Mouse (Mus musculus): ENCODE results near the gene Gm47995. TPM values are rescaled to one million over a fixed set of nuclear protein-coding genes. Genes with fewer than 3 reads are reported as not detected.

Gm47995 gene
- polyA plus RNA-seq, 1 experiment: not detected

DNA sequence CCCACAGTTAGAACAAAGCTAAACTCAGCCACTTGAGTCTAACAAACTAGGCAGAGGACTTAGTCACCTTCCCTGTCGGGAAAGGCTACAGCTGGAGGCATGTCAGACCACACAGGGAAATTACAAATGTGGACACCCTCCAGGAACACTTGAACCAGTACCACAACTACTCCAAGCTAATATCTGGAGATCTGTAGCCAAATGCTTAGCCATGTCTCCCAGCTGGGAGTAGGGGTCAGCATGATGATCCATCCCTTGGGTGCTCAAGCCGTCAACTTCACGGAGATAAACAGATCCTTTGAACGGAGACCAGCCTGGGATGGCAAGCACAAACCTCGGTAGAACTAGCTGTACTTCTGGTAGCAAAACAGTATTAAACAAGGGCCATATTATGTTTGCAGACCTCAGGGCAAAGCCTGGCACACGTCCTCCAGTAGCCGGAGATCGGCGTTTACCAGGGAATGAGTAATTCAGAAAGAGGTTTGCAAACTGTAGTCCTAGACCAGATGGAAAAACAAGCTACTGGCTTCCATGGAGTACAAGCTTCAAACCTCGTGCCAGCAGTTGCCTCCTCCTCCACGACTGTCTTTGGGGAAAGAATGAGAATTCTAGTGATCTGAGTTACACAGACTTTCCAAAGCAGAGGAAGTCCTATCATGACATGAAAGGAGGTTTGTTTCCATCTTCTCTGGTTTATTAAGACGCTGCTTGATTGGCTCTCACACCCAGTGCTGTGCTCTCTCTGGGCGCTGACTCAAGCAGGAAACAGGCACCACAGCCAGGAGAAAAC lies 38.1 kb downstream of the Gm47995 start:
- Histone ChIP-seq H3K27me3 (replicated peaks; ENCODE audit: control insufficient read depth, insufficient read depth, low read length) (no peaks in the 10 kb centered on the region), H3K27ac (ENCODE audit: insufficient read depth, low read depth, low read length) (no peak overlapping the region), H3K4me1 (ENCODE audit: control insufficient read depth, insufficient read depth, low read length) (peaks cover 13% of the 10 kb centered on the region; the same call in 1 of the 2 replicates), H3K36me3 (ENCODE audit: control insufficient read depth, insufficient read depth, low read length) (no peaks in the 10 kb centered on the region), H3K4me3 (ENCODE audit: insufficient read depth, low read depth, low read length) (no peak overlapping the region)
- DNase-seq: no peak
- TF ChIP-seq CTCF (conservative IDR thresholded peaks at IDR 0.05; ENCODE audit: insufficient read depth, insufficient read length, low read depth, low read length): no peak
- TF ChIP-seq POLR2A (IDR thresholded peaks at IDR 0.05; ENCODE audit: low read depth, low read length): no peak
- WGBS: 62% methylated on average over 13 of the region's 13 CpGs

DNA sequence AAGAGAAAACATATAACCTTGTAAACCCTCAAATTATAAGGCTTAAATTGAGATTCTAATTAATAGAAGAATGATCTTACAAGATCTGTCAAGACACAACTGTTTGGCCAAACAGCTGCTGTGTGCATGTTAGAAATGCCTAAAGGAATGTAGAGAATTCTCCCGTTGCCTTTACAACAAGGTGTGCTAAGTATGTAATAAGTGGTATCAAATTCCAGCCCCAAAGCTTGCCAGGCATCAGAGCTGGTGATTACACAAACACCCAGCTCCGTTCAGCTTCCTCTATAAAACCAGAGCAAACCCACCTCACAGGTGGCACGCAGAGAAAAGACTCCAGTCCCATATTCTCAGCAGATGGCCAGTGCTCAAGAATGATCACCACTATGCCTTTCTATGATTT lies 39.5 kb downstream of the Gm47995 start:
- TF ChIP-seq POLR2A (IDR thresholded peaks at IDR 0.05; ENCODE audit: low read depth, low read length) (no peak), CTCF (conservative IDR thresholded peaks at IDR 0.05; ENCODE audit: insufficient read depth, insufficient read length, low read depth, low read length) (no peak)
- DNase-seq: no peak

DNA sequence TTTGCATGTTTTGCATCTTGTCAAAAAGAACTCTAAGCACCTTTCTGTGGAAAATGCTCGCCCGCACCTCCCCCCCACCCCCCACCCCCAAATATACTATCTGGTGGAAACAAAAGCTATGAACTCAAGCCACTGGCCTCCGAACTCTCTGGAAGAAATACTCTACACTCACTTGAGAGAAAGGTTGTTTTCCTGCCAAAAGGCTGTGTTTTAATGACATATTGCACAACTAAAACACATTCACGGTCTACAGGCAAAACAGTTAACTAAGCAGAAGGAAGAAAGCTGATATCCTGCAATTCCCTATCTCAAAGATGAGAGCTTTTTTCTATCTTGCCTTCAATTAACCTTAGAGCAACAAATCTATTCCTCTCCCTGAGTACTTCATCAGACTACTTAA lies 45.1 kb downstream of the Gm47995 start:
- no peak for DNase-seq
- 65% methylated on average over 4 of the region's 4 CpGs for WGBS

More for the DNA sequence above, 39.5 kb downstream of the Gm47995 start:
- H3K4me1 ChIP-seq (ENCODE audit: control insufficient read depth, insufficient read depth, low read length): peaks cover 4% of the 10 kb centered on the region; the same call in 1 of the 2 replicates
- WGBS: 58% methylated on average over 3 of the region's 3 CpGs
- H3K4me3 ChIP-seq (ENCODE audit: insufficient read depth, low read depth, low read length): no peak overlapping the region
- no peaks in the 10 kb centered on the region for H3K27me3 ChIP-seq (replicated peaks; ENCODE audit: control insufficient read depth, insufficient read depth, low read length)
- H3K27ac ChIP-seq (ENCODE audit: insufficient read depth, low read depth, low read length): no peak overlapping the region
- H3K36me3 ChIP-seq (ENCODE audit: control insufficient read depth, insufficient read depth, low read length): no peaks in the 10 kb centered on the region

GRCm38 (mm10) chr1:151244013-151244412 lies 45.8 kb downstream of the Gm47995 start:
- 94% methylated on average over 5 of the region's 5 CpGs for WGBS
- Histone ChIP-seq H3K4me3 (ENCODE audit: insufficient read depth, low read depth, low read length) (no peak overlapping the region), H3K27me3 (replicated peaks; ENCODE audit: control insufficient read depth, insufficient read depth, low read length) (no peaks in the 10 kb centered on the region), H3K27ac (ENCODE audit: insufficient read depth, low read depth, low read length) (no peak overlapping the region), H3K36me3 (ENCODE audit: control insufficient read depth, insufficient read depth, low read length) (no peaks in the 10 kb centered on the region), H3K4me1 (ENCODE audit: control insufficient read depth, insufficient read depth, low read length) (no peaks in the 10 kb centered on the region; the same call in 1 of the 2 replicates)
- DNase-seq: no peak
- no peak for TF ChIP-seq POLR2A (IDR thresholded peaks at IDR 0.05; ENCODE audit: low read depth, low read length)
- no peak for TF ChIP-seq CTCF (conservative IDR thresholded peaks at IDR 0.05; ENCODE audit: insufficient read depth, insufficient read length, low read depth, low read length)

More for the DNA sequence above, 45.1 kb downstream of the Gm47995 start:
- no peak for TF ChIP-seq CTCF (conservative IDR thresholded peaks at IDR 0.05; ENCODE audit: insufficient read depth, insufficient read length, low read depth, low read length)
- no peak for TF ChIP-seq POLR2A (IDR thresholded peaks at IDR 0.05; ENCODE audit: low read depth, low read length)
- Histone ChIP-seq H3K36me3 (ENCODE audit: control insufficient read depth, insufficient read depth, low read length) (no peaks in the 10 kb centered on the region), H3K4me3 (ENCODE audit: insufficient read depth, low read depth, low read length) (no peak overlapping the region), H3K27ac (ENCODE audit: insufficient read depth, low read depth, low read length) (no peak overlapping the region), H3K4me1 (ENCODE audit: control insufficient read depth, insufficient read depth, low read length) (no peaks in the 10 kb centered on the region; the same call in 1 of the 2 replicates), H3K27me3 (replicated peaks; ENCODE audit: control insufficient read depth, insufficient read depth, low read length) (no peaks in the 10 kb centered on the region)

GRCm38 (mm10) chr1:151244761-151245160 lies 46.5 kb downstream of the Gm47995 start:
- H3K4me3 ChIP-seq (ENCODE audit: insufficient read depth, low read depth, low read length): no peak overlapping the region
- H3K27ac ChIP-seq (ENCODE audit: insufficient read depth, low read depth, low read length): no peak overlapping the region
- H3K36me3 ChIP-seq (ENCODE audit: control insufficient read depth, insufficient read depth, low read length): no peaks in the 10 kb centered on the region
- no peak for DNase-seq
- H3K27me3 ChIP-seq (replicated peaks; ENCODE audit: control insufficient read depth, insufficient read depth, low read length): no peaks in the 10 kb centered on the region
- TF ChIP-seq POLR2A (IDR thresholded peaks at IDR 0.05; ENCODE audit: low read depth, low read length) (no peak), CTCF (conservative IDR thresholded peaks at IDR 0.05; ENCODE audit: insufficient read depth, insufficient read length, low read depth, low read length) (no peak)
- no peaks in the 10 kb centered on the region; the same call in 1 of the 2 replicates for H3K4me1 ChIP-seq (ENCODE audit: control insufficient read depth, insufficient read depth, low read length)
- WGBS: 96% methylated on average over 4 of the region's 4 CpGs

DNA sequence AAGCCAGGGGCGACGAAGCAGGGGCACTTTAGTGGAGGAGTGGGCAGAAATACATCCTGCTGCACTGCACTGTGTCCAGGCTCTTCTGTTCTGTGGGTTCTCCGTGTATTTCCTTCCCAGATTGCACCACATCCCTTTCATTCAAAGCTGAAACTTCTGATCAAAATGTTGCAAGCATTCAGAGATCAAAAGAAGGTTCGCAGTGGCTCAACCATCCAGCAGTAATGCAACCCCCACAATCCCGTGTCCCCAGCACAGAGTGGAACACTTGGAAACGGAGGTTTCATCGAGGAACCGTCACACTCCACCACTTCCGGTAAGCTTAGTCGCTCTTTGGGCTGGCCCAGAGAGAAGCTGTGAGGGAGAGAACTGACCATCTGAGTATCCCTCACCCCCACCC lies 46.9 kb downstream of the Gm47995 start:
- 67% methylated on average over 10 of the region's 10 CpGs for WGBS
- DNase-seq: no peak
- TF ChIP-seq POLR2A (IDR thresholded peaks at IDR 0.05; ENCODE audit: low read depth, low read length) (no peak), CTCF (conservative IDR thresholded peaks at IDR 0.05; ENCODE audit: insufficient read depth, insufficient read length, low read depth, low read length) (no peak)
- Histone ChIP-seq H3K27me3 (replicated peaks; ENCODE audit: control insufficient read depth, insufficient read depth, low read length) (no peaks in the 10 kb centered on the region), H3K36me3 (ENCODE audit: control insufficient read depth, insufficient read depth, low read length) (no peaks in the 10 kb centered on the region), H3K27ac (ENCODE audit: insufficient read depth, low read depth, low read length) (no peak overlapping the region), H3K4me3 (ENCODE audit: insufficient read depth, low read depth, low read length) (no peak overlapping the region), H3K4me1 (ENCODE audit: control insufficient read depth, insufficient read depth, low read length) (no peaks in the 10 kb centered on the region; the same call in 1 of the 2 replicates)

DNA sequence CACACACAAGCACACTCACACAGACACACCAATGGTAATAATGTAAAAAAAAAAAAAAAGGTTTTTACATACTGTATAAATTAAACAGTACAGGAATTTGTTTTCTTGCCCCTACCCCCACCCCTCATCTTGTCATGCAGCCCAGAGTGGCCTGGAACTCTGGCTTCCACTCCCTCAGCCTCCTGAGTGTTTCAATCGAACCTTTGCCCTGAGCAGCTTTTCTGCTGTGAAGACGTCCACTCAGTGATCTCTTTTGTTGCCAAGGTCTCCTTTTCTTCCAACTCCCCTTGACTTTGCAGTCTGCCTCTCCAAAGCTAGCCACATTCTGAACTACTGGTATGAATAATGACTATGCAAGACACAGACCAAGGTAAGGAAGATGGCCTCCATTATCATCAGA lies 47.6 kb downstream of the Gm47995 start:
- WGBS: 48% methylated on average over 2 of the region's 2 CpGs
- peak overlapping the region; percentile 35; the same call in 1 of the 2 replicates for H3K27ac ChIP-seq (ENCODE audit: insufficient read depth, low read depth, low read length)
- H3K4me3 ChIP-seq (ENCODE audit: insufficient read depth, low read depth, low read length): no peak overlapping the region
- no peaks in the 10 kb centered on the region; the same call in 1 of the 2 replicates for H3K4me1 ChIP-seq (ENCODE audit: control insufficient read depth, insufficient read depth, low read length)
- DNase-seq: peak; percentile 69
- TF ChIP-seq CTCF (conservative IDR thresholded peaks at IDR 0.05; ENCODE audit: insufficient read depth, insufficient read length, low read depth, low read length): no peak
- no peak for TF ChIP-seq POLR2A (IDR thresholded peaks at IDR 0.05; ENCODE audit: low read depth, low read length)
- no peaks in the 10 kb centered on the region for H3K27me3 ChIP-seq (replicated peaks; ENCODE audit: control insufficient read depth, insufficient read depth, low read length)
- H3K36me3 ChIP-seq (ENCODE audit: control insufficient read depth, insufficient read depth, low read length): no peaks in the 10 kb centered on the region

Other genes with a start within 250 kb of the Gm47995 start
- 1.7 and 2.0 TPM in 2 replicates for gene Hmcn1, start 205.0 kb upstream of the Gm47995 start, polyA plus RNA-seq (2012; rRNA removed)
- not detected in 2 replicates for gene Gm47985, start 15.9 kb upstream of the Gm47995 start, polyA plus RNA-seq (2012; rRNA removed)
- 0.31 and 0.54 TPM in 2 replicates for gene Gm8947, start 6.1 kb upstream of the Gm47995 start, polyA plus RNA-seq (2012; rRNA removed)
- gene 3110040M04Rik, start 5.7 kb downstream of the Gm47995 start, polyA plus RNA-seq (2012; rRNA removed): 0.13 and 0.19 TPM in 2 replicates
- not detected in 2 replicates for gene Gm47996, start 11.7 kb downstream of the Gm47995 start, polyA plus RNA-seq (2012; rRNA removed)
- 137 and 155 TPM in 2 replicates for gene Ivns1abp, start 146.0 kb downstream of the Gm47995 start, polyA plus RNA-seq (2012; rRNA removed)
- gene Swt1, start 230.0 kb downstream of the Gm47995 start, polyA plus RNA-seq (2012; rRNA removed): 8.9 and 9.5 TPM in 2 replicates
- 14.7 and 15.7 TPM in 2 replicates for gene Trmt1l, start 230.1 kb downstream of the Gm47995 start, polyA plus RNA-seq (2012; rRNA removed)